Mouse (Mus musculus): ENCODE measurements around the gene Prpf18. TPM values are rescaled to one million over a fixed set of nuclear protein-coding genes. Genes with fewer than 3 reads are reported as not detected.
A peak's percentile ranks its signal among the peaks of the same experiment; 100 is the strongest.

The Prpf18 gene
- polyA plus RNA-seq, 1 experiment = 22.9 TPM

GRCm38 (mm10) chr2:4579357-4580068, 72.4 kb downstream of the Prpf18 start:
- WGBS = 76% methylated on average over 8 of the region's 8 CpGs
- no peak for TF ChIP-seq CTCF (IDR thresholded peaks at IDR 0.05; ENCODE audit: control insufficient read depth, insufficient read depth, low read length)
- TF ChIP-seq POLR2A (IDR thresholded peaks at IDR 0.05; ENCODE audit: borderline replicate concordance, control insufficient read depth, low read depth, low read length) = no peak
- Histone ChIP-seq H3K4me1 (ENCODE audit: control insufficient read depth, insufficient read depth, low read length) (no peaks in the 10 kb centered on the region), H3K4me3 (replicated peaks; ENCODE audit: control insufficient read depth, low read depth, low read length) (no peak overlapping the region), H3K27ac (ENCODE audit: control insufficient read depth, insufficient read depth, low read depth, low read length, poor library complexity) (no peak overlapping the region)

- WGBS = 77% methylated on average over 5 of the region's 5 CpGs
- H3K4me3 ChIP-seq (replicated peaks; ENCODE audit: control insufficient read depth, low read depth, low read length) = no peak overlapping the region
- H3K4me1 ChIP-seq (ENCODE audit: control insufficient read depth, insufficient read depth, low read length) = peaks cover 3% of the 10 kb centered on the region; the same call in 1 of the 2 replicates
- TF ChIP-seq POLR2A (IDR thresholded peaks at IDR 0.05; ENCODE audit: borderline replicate concordance, control insufficient read depth, low read depth, low read length) = no peak
- TF ChIP-seq CTCF (IDR thresholded peaks at IDR 0.05; ENCODE audit: control insufficient read depth, insufficient read depth, low read length) = no peak
- no peak overlapping the region for H3K27ac ChIP-seq (ENCODE audit: control insufficient read depth, insufficient read depth, low read depth, low read length, poor library complexity)
Measured at GRCm38 (mm10) chr2:4578291-4578690, 73.6 kb downstream of the Prpf18 start.

- Histone ChIP-seq H3K27ac (ENCODE audit: control insufficient read depth, insufficient read depth, low read depth, low read length, poor library complexity) (no peak overlapping the region), H3K4me1 (ENCODE audit: control insufficient read depth, insufficient read depth, low read length) (peaks cover 6% of the 10 kb centered on the region), H3K4me3 (replicated peaks; ENCODE audit: control insufficient read depth, low read depth, low read length) (no peak overlapping the region)
- TF ChIP-seq CTCF (IDR thresholded peaks at IDR 0.05; ENCODE audit: control insufficient read depth, insufficient read depth, low read length) (no peak), POLR2A (IDR thresholded peaks at IDR 0.05; ENCODE audit: borderline replicate concordance, control insufficient read depth, low read depth, low read length) (no peak)
- 96% methylated on average over 7 of the region's 7 CpGs for WGBS
Measured at GRCm38 (mm10) chr2:4575975-4576374, 75.9 kb downstream of the Prpf18 start.

- H3K27ac ChIP-seq (ENCODE audit: control insufficient read depth, insufficient read depth, low read depth, low read length, poor library complexity) = no peak overlapping the region
- TF ChIP-seq POLR2A (IDR thresholded peaks at IDR 0.05; ENCODE audit: borderline replicate concordance, control insufficient read depth, low read depth, low read length) (no peak), CTCF (IDR thresholded peaks at IDR 0.05; ENCODE audit: control insufficient read depth, insufficient read depth, low read length) (no peak)
- peaks cover 6% of the 10 kb centered on the region for H3K4me1 ChIP-seq (ENCODE audit: control insufficient read depth, insufficient read depth, low read length)
- H3K4me3 ChIP-seq (replicated peaks; ENCODE audit: control insufficient read depth, low read depth, low read length) = no peak overlapping the region
- WGBS = 91% methylated on average over 2 of the region's 2 CpGs
Measured at GRCm38 (mm10) chr2:4575163-4575562, 76.8 kb downstream of the Prpf18 start.

- Histone ChIP-seq H3K4me3 (replicated peaks; ENCODE audit: control insufficient read depth, low read depth, low read length) (no peak overlapping the region), H3K27ac (ENCODE audit: control insufficient read depth, insufficient read depth, low read depth, low read length, poor library complexity) (no peak overlapping the region), H3K4me1 (ENCODE audit: control insufficient read depth, insufficient read depth, low read length) (peaks cover 6% of the 10 kb centered on the region)
- TF ChIP-seq POLR2A (IDR thresholded peaks at IDR 0.05; ENCODE audit: borderline replicate concordance, control insufficient read depth, low read depth, low read length) (no peak), CTCF (IDR thresholded peaks at IDR 0.05; ENCODE audit: control insufficient read depth, insufficient read depth, low read length) (no peak)
- WGBS = 93% methylated on average over 5 of the region's 5 CpGs
Measured at GRCm38 (mm10) chr2:4574251-4574650, 77.7 kb downstream of the Prpf18 start.

GRCm38 (mm10) chr2:4573386-4573785, 78.5 kb downstream of the Prpf18 start:
- WGBS = 42% methylated on average over 4 of the region's 4 CpGs
- no peak for TF ChIP-seq CTCF (IDR thresholded peaks at IDR 0.05; ENCODE audit: control insufficient read depth, insufficient read depth, low read length)
- no peak for TF ChIP-seq POLR2A (IDR thresholded peaks at IDR 0.05; ENCODE audit: borderline replicate concordance, control insufficient read depth, low read depth, low read length)
- H3K4me3 ChIP-seq (replicated peaks; ENCODE audit: control insufficient read depth, low read depth, low read length) = no peak overlapping the region
- H3K4me1 ChIP-seq (ENCODE audit: control insufficient read depth, insufficient read depth, low read length) = peaks cover 7% of the 10 kb centered on the region
- H3K27ac ChIP-seq (ENCODE audit: control insufficient read depth, insufficient read depth, low read depth, low read length, poor library complexity) = no peak overlapping the region

GRCm38 (mm10) chr2:4572498-4573263, 79.2 kb downstream of the Prpf18 start:
- TF ChIP-seq CTCF (IDR thresholded peaks at IDR 0.05; ENCODE audit: control insufficient read depth, insufficient read depth, low read length) (no peak), POLR2A (IDR thresholded peaks at IDR 0.05; ENCODE audit: borderline replicate concordance, control insufficient read depth, low read depth, low read length) (no peak)
- H3K4me1 ChIP-seq (ENCODE audit: control insufficient read depth, insufficient read depth, low read length) = peaks cover 7% of the 10 kb centered on the region
- peak overlapping the region; percentile 3; the same call in 1 of the 2 replicates for H3K27ac ChIP-seq (ENCODE audit: control insufficient read depth, insufficient read depth, low read depth, low read length, poor library complexity)
- 68% methylated on average over 7 of the region's 7 CpGs for WGBS
- no peak overlapping the region for H3K4me3 ChIP-seq (replicated peaks; ENCODE audit: control insufficient read depth, low read depth, low read length)

Other genes with a start within 250 kb of the Prpf18 start
- gene Bend7, start 65.7 kb upstream of the Prpf18 start, polyA plus RNA-seq (2011; ENCODE audit: insufficient read depth, insufficient read length, low replicate concordance, missing spikeins) = not detected in 2 replicates
- 15.7 and 17.7 TPM in 2 replicates for gene Sephs1, start 229.5 kb upstream of the Prpf18 start, polyA plus RNA-seq (2011; ENCODE audit: insufficient read depth, insufficient read length, low replicate concordance, missing spikeins)